Mouse (Mus musculus): Measurements from ENCODE around the gene Ssr1.

Gene Ssr1

GRCm38 (mm10) chr13:37919711-37920277, 74.2 kb downstream of the Ssr1 start:
- in situ Hi-C loops (cut with MboI, MseI): no loop called here

GRCm38 (mm10) chr13:37918336-37919261, 75.4 kb downstream of the Ssr1 start:
- in situ Hi-C loops (cut with MboI, MseI): no loop called here
